Mouse (Mus musculus): ENCODE results near the gene Celsr1.

GRCm38 (mm10) chr15:86034781-86035360, 1.3 kb upstream of the Celsr1 start:
- TF ChIP-seq GATA1 (IDR thresholded peaks at IDR 0.05; ENCODE audit: borderline replicate concordance, low read length) (no peak), FLI1 (IDR thresholded peaks at IDR 0.05; ENCODE audit: low read length) (no peak)
